Mouse (Mus musculus) neural tube, embryonic 12.5 days (tissue): ENCODE data around the gene Rfxank. TPM values are rescaled to one million over a fixed set of nuclear protein-coding genes. Genes with fewer than 3 reads are reported as not detected.

Experiments used
- ATAC-seq: fragments of 200-750 bp; cut with Nextera tagmentation; 2 replicates; pipeline ENCODE4 v1.8.0; 2017; ENCODE audit warnings: low read depth, mild to moderate bottlenecking, moderate TSS enrichment, moderate library complexity; ENCODE audit not compliant: low FRiP score
- H3K27ac ChIP-seq: fragments of 300-500 bp; sonication (generic); 2 replicates; pipeline ENCODE4 v1.5.1; 2016
- H3K27me3 ChIP-seq: fragments of 300-500 bp; sonication (generic); replicated peaks from 2 replicates; pipeline ENCODE4 v1.6.1; 2016; ENCODE audit warnings: mild to moderate bottlenecking
- H3K36me3 ChIP-seq: fragments of 300-500 bp; sonication (generic); 2 replicates; pipeline ENCODE4 v1.6.1; 2016; ENCODE audit warnings: mild to moderate bottlenecking
- H3K4me1 ChIP-seq: fragments of 300-500 bp; sonication (generic); 2 replicates; pipeline ENCODE4 v1.6.1; 2016
- H3K4me2 ChIP-seq: fragments of 300-500 bp; sonication (generic); replicated peaks from 2 replicates; pipeline ENCODE4 v1.6.1; 2016; ENCODE audit warnings: mild to moderate bottlenecking
- H3K4me3 ChIP-seq: fragments of 300-500 bp; sonication (generic); 2 replicates; pipeline ENCODE4 v1.5.1; 2016
- H3K9ac ChIP-seq: fragments of 300-500 bp; sonication (generic); 2 replicates; pipeline ENCODE4 v1.6.1; 2016; ENCODE audit warnings: mild to moderate bottlenecking
- H3K9me3 ChIP-seq: fragments of 300-500 bp; sonication (generic); 2 replicates; pipeline ENCODE4 v1.6.1; 2016; ENCODE audit warnings: mild to moderate bottlenecking
- WGBS: fragments of 180-500 bp; shearing (Covaris S2); methylation state at CpG from one replicate; pipeline ENCODE4 v1.1.7; 2016; 5-methylcytosine and 5-hydroxymethylcytosine counted together
- polyA plus RNA-seq: library from polyadenylated mRNA; unstranded; fragments of >200 nt; fragmentation: Nextera tagmentation; extraction: Ambion mirVana; gene quantifications from 2 replicates; pipeline ENCODE4 v1.2.1, GENCODE M21; 2016

Rfxank gene
- polyA plus RNA-seq, 1 experiment from 2014 or later = 17.2 TPM

DNA sequence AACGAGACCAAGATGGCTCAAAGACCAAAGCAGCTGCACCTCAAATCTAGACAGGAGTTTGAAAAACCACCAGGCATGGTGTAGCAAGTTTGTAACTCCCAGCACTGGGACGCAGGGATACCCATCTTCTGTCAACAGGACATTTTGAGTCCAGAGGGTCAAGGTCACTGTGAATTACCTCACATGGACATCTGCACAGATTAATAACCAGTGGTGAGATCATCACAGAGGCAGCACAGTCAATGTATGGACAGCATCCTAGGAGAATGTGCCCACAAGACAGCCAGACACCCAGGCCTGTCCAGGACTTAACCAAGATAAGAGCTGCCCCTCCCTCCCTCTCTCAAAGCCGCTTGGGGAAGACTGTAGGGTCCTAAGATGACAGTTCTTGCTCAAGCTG is 31.2 kb upstream of the Rfxank start:
- Histone ChIP-seq H3K27ac (no peak overlapping the region), H3K9me3 (no peaks in the 10 kb centered on the region), H3K9ac (no peak overlapping the region), H3K4me1 (peaks cover 27% of the 10 kb centered on the region), H3K36me3 (0 out of 2 replicates have a peak, but pooled peaks cover 6% of the 10 kb centered on the region), H3K27me3 (peaks cover 16% of the 10 kb centered on the region), H3K4me2 (no peak overlapping the region), H3K4me3 (no peak overlapping the region)
- no peak for ATAC-seq
- 80% methylated on average over 3 of the region's 3 CpGs for WGBS

DNA sequence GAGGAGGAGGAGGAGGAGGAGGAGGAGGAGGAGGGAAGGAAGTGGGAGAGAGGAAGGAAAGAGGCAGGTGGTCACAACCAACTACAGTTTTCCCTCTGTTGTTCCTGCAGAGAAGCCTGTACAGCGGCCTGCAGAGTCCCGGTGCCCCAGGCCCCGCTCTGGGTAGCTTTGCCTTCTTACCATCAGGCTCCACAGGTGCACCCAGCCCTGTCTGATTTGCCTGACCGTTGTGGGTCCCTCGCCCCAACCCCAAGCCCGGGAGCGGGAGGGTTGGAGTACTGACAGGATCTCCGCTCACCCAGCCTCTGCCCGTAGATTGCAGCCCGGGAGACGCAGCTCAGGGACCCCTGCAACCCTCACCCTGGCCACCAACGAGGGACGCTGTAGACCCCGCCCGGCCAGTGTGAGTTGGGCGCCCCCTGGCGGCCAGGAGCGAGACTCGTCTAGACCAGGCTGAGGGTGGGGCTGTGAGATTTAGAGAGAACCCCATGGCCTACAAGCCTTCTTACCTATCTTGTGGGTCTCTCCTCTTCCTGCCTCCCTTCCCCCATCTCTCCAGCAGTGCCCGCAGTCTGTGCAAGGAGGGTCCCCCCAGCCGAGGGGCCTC is 27.7 kb upstream of the Rfxank start:
- H3K4me1 ChIP-seq = peaks cover 8% of the 10 kb centered on the region
- peaks cover 26% of the 10 kb centered on the region for H3K27me3 ChIP-seq
- peak; percentile 87 for ATAC-seq
- H3K9me3 ChIP-seq = no peaks in the 10 kb centered on the region
- H3K4me2 ChIP-seq = peak overlapping the region; percentile 55
- H3K4me3 ChIP-seq = no peak overlapping the region
- no peak overlapping the region for H3K27ac ChIP-seq
- 2% methylated on average over 21 of the region's 21 CpGs for WGBS
- H3K9ac ChIP-seq = peak overlapping the region; percentile 42; the same call in 1 of the 2 replicates
- H3K36me3 ChIP-seq = no peaks in the 10 kb centered on the region

- WGBS = 93% methylated on average over 3 of the region's 3 CpGs
- no peak for ATAC-seq
- H3K4me2 ChIP-seq = no peak overlapping the region
These were observed 24.4 kb upstream of the Rfxank start for GRCm38 (mm10) chr8:70163316-70163715.

GRCm38 (mm10) chr8:70160015-70160414 is 21.1 kb upstream of the Rfxank start:
- Histone ChIP-seq H3K27me3 (peaks cover 8% of the 10 kb centered on the region), H3K4me1 (no peaks in the 10 kb centered on the region; the same call in 1 of the 2 replicates), H3K9me3 (no peaks in the 10 kb centered on the region), H3K4me2 (no peak overlapping the region), H3K4me3 (no peak overlapping the region), H3K36me3 (no peaks in the 10 kb centered on the region), H3K27ac (no peak overlapping the region), H3K9ac (no peak overlapping the region)
- ATAC-seq = no peak
- WGBS = 71% methylated on average over 13 of the region's 13 CpGs

More at GRCm38 (mm10) chr8:70163316-70163715, 24.4 kb upstream of the Rfxank start:
- H3K9ac ChIP-seq = no peak overlapping the region
- peaks cover 26% of the 10 kb centered on the region for H3K27me3 ChIP-seq
- H3K9me3 ChIP-seq = no peaks in the 10 kb centered on the region
- H3K27ac ChIP-seq = no peak overlapping the region
- peaks cover 8% of the 10 kb centered on the region for H3K4me1 ChIP-seq
- no peaks in the 10 kb centered on the region for H3K36me3 ChIP-seq
- H3K4me3 ChIP-seq = no peak overlapping the region

- Histone ChIP-seq H3K4me2 (no peak overlapping the region; the same call in 1 of the 2 replicates), H3K4me1 (no peaks in the 10 kb centered on the region; the same call in 1 of the 2 replicates), H3K27me3 (0 out of 2 replicates have a peak, but pooled peaks cover 5% of the 10 kb centered on the region), H3K9me3 (no peaks in the 10 kb centered on the region), H3K4me3 (no peak overlapping the region), H3K36me3 (no peaks in the 10 kb centered on the region), H3K9ac (no peak overlapping the region), H3K27ac (no peak overlapping the region)
- ATAC-seq = no peak
- WGBS = 88% methylated on average over 4 of the region's 4 CpGs
These were observed 20.3 kb upstream of the Rfxank start for GRCm38 (mm10) chr8:70159211-70159610.

- Histone ChIP-seq H3K4me1 (no peaks in the 10 kb centered on the region; the same call in 1 of the 2 replicates), H3K4me3 (peak overlapping the region; percentile 48), H3K9ac (peak overlapping the region; percentile 65), H3K9me3 (no peaks in the 10 kb centered on the region), H3K27ac (no peak overlapping the region), H3K36me3 (no peaks in the 10 kb centered on the region), H3K4me2 (peak overlapping the region; percentile 79), H3K27me3 (no peaks in the 10 kb centered on the region)
- peak; percentile 92 for ATAC-seq
- WGBS = 15% methylated on average over 40 of the region's 40 CpGs
These were observed 19.3 kb upstream of the Rfxank start for GRCm38 (mm10) chr8:70158069-70158853.

DNA sequence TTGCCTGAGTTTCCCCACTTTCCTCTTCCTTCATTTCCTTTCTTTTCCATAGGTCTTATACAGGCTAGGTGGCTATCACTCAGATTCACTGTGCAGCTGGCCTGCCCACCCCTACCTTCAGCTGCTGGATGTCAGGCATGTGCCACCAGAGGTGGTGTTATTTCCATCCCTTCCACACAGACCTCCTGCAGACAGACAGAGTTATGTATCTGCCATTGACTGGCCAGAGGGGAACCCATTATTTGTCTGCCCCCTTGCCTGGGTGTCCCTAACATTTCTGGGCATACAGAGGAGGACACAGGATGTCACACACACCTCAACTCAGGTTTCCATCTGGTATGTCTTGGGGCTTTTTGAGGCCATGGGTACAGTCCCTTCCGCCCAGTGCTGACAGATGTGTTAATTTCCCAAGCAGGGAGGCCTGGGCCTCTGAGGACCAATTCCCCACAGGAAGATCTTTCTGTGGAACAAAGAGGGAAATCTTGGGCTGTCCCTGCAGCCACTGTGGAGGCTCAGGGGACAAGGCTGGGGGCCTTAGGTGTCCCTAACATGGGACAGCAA is 18.4 kb upstream of the Rfxank start:
- 87% methylated on average over 1 of the region's 1 CpGs for WGBS

DNA sequence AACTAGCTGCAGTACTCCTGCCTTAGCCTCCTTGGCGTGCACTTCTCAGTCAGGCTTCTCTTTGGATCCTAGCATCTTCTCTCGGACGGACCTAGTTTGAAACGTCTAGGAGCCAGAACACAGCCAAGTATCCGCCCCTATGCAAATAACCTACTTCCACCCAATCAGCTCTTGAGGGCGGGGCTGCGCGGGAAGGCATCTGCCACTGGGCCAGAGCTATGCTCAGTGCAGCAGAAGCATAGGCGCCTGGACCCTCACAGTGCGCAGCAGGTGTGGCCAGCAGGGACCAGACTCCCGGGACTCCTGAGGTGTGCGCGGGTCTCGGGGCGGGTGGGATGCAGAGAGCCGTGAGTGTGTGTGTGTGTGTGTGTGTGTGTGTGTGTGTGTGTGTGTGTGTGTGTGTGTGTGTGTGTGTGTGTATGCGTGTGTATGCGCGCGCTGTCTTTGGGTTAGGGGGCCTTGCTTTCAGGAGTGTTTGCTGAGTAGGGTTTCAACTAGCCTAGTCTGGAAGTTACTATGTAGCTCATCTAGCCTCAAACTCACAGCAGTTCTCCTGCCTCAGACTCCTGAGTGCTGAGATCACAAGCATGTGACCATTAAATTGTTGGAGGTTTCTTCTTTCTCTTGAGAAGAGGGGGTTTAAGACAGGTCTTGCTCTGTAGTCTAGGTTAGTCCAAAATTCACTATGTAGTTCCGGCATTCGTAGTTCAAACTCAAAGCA is 13.7 kb upstream of the Rfxank start:
- peaks cover under 1% of the 10 kb centered on the region; the same call in 1 of the 2 replicates for H3K36me3 ChIP-seq
- peak; percentile 94 for ATAC-seq
- H3K27me3 ChIP-seq = peaks cover 7% of the 10 kb centered on the region; the same call in 1 of the 2 replicates
- H3K4me3 ChIP-seq = peak overlapping the region; percentile 1; the same call in 1 of the 2 replicates
- no peaks in the 10 kb centered on the region for H3K9me3 ChIP-seq
- H3K9ac ChIP-seq = no peak overlapping the region
- peak overlapping the region; percentile 49 for H3K4me2 ChIP-seq
- 17% methylated on average over 22 of the region's 22 CpGs for WGBS
- peaks cover 8% of the 10 kb centered on the region; the same call in 1 of the 2 replicates for H3K4me1 ChIP-seq
- no peak overlapping the region for H3K27ac ChIP-seq

More for the DNA sequence above, 18.4 kb upstream of the Rfxank start:
- Histone ChIP-seq H3K9ac (no peak overlapping the region), H3K27ac (no peak overlapping the region), H3K9me3 (no peaks in the 10 kb centered on the region), H3K4me1 (peaks cover 5% of the 10 kb centered on the region; the same call in 1 of the 2 replicates), H3K4me3 (no peak overlapping the region), H3K36me3 (no peaks in the 10 kb centered on the region), H3K4me2 (no peak overlapping the region), H3K27me3 (no peaks in the 10 kb centered on the region)
- ATAC-seq = no peak

GRCm38 (mm10) chr8:70150158-70150557 is 11.2 kb upstream of the Rfxank start:
- Histone ChIP-seq H3K27me3 (peaks cover 7% of the 10 kb centered on the region; the same call in 1 of the 2 replicates), H3K4me3 (no peak overlapping the region), H3K9ac (no peak overlapping the region), H3K4me1 (peaks cover 8% of the 10 kb centered on the region; the same call in 1 of the 2 replicates), H3K36me3 (peaks cover 26% of the 10 kb centered on the region), H3K9me3 (no peaks in the 10 kb centered on the region), H3K27ac (no peak overlapping the region), H3K4me2 (no peak overlapping the region)
- ATAC-seq = no peak
- WGBS = 15% methylated on average over 13 of the region's 13 CpGs

- peaks cover 7% of the 10 kb centered on the region; the same call in 1 of the 2 replicates for H3K27me3 ChIP-seq
- H3K4me1 ChIP-seq = peaks cover 8% of the 10 kb centered on the region; the same call in 1 of the 2 replicates
- no peak overlapping the region for H3K27ac ChIP-seq
- H3K36me3 ChIP-seq = peaks cover 47% of the 10 kb centered on the region
- no peak for ATAC-seq
- H3K9me3 ChIP-seq = no peaks in the 10 kb centered on the region
- no peak overlapping the region for H3K4me3 ChIP-seq
- H3K4me2 ChIP-seq = no peak overlapping the region
- WGBS = 83% methylated on average over 7 of the region's 7 CpGs
- H3K9ac ChIP-seq = no peak overlapping the region
These were observed 9.0 kb upstream of the Rfxank start for GRCm38 (mm10) chr8:70147678-70148607.

DNA sequence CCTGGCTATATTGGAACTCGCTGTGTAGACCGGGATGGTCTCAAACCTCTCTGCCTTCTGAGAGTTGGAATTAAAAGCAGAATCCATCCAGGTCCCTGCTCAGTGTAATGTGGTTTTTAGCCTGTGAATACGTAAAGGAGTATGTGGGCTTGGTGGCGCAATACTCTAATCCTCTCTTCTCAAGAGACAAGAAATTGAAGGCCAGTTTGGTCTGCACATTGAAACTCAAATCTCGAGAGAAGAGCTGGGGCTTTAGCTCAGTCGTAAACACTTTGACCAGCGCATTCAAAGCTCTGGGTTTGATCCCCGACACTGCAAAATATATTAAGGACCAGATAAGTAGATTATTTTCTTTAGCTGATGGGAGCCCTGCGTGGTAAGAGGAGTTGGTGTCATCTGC is 1.0 kb upstream of the Rfxank start:
- Histone ChIP-seq H3K4me2 (peak overlapping the region; percentile 84), H3K4me3 (peak overlapping the region; percentile 80), H3K9me3 (no peaks in the 10 kb centered on the region), H3K4me1 (peaks cover 23% of the 10 kb centered on the region), H3K9ac (peak overlapping the region; percentile 81), H3K27me3 (no peaks in the 10 kb centered on the region), H3K36me3 (peaks cover 47% of the 10 kb centered on the region), H3K27ac (peak overlapping the region; percentile 38)
- no peak for ATAC-seq
- whole genome bisulfite sequencing = 14% methylated on average over 9 of the region's 9 CpGs
